Mouse (Mus musculus) CH12.LX (cell line): ENCODE data around the gene Pde1c.

ENCODE experiments used
- CTCF ChIP-seq, 2 experiments: IDR thresholded peaks in 1 of 2; conservative IDR thresholded peaks in 1 of 2; 2 replicates each; pipeline ENCODE4 v1.5.1; 2011 to 2012; ENCODE audit warnings: low read depth in 2 of 2, low read length in 2 of 2, improper control_type of control experiment in 1 of 2, inconsistent platforms in 1 of 2, mild to moderate bottlenecking in 1 of 2, moderate library complexity in 1 of 2
- MAFK ChIP-seq: IDR thresholded peaks from 2 replicates; pipeline ENCODE4 v1.6.1; 2011; ENCODE audit warnings: low read length, improper control_type of control experiment; ENCODE audit not compliant: insufficient replicate concordance
- POLR2A ChIP-seq: IDR thresholded peaks from 2 replicates; pipeline ENCODE4 v1.6.1; 2011; ENCODE audit warnings: low read depth, mild to moderate bottlenecking, improper control_type of control experiment, low read length
- TCF12 ChIP-seq: IDR thresholded peaks from 2 replicates; pipeline ENCODE4 v1.6.1; 2014; ENCODE audit warnings: low read depth, mild to moderate bottlenecking, inconsistent platforms, low read length, improper control_type of control experiment

DNA sequence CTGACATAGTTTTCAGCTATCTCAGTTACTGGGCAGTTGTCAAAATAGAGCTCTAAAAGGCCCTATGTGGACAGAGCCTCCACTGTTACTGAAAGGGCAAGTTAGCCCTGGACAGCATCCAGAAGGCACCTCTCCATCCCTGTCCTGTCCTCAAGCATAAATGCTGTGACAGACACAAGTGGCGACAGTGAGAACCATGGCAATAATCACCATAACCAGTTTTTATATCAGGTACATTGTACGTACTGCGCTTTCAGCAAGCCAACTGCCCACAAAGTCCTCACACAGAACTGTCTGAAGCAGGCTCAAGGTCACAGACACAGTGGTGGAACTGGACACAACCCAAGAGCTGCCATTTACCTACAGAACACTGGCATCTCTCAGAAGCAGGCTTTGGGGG, 195.2 kb downstream of the Pde1c start:
- no peak for TF ChIP-seq MAFK
- TF ChIP-seq CTCF (conservative IDR thresholded peaks at IDR 0.05 in 1 of 2, IDR thresholded peaks at IDR 0.05 in 1 of 2; ENCODE audit: low read depth in 2 of 2, low read length in 2 of 2): no peak
- no peak for TF ChIP-seq TCF12
- no peak for TF ChIP-seq POLR2A
